Mouse (Mus musculus): ENCODE results near the gene Fbxw7.

DNA sequence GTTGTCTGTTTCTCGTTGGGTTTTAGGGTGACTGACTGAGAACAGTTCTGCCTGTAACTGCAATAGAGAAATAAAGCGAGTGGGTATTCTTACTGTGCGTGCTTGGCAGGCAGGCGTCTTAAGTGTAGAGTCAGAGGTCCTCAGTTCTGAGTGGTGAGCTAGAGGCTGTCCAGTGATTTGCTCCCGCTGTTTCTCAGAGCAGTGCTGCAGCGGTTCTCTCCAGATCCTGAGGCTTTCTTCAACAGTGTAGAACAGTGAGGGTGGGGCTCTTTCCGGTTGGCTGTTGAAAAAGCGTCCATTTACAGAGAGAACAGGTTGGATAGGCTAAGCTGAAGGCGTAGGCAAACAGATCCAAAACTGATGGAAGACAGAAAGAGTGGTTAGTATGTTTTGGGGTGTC lies 60.2 kb downstream of the Fbxw7 start:
- TF ChIP-seq POLR2A (IDR thresholded peaks at IDR 0.05; ENCODE audit: low read depth, low read length) (no peak), CTCF (conservative IDR thresholded peaks at IDR 0.05; ENCODE audit: insufficient read depth, insufficient read length, low read depth, low read length) (no peak)

Measured in kidney, adult 2 months (tissue).